Mouse (Mus musculus) liver, embryonic 13.5 days (tissue): Measurements from ENCODE around the gene H2-Q2. TPM values are rescaled to one million over a fixed set of nuclear protein-coding genes. Genes with fewer than 3 reads are reported as not detected.
"Not testable (repeated sequence)": the region's sequence is repeated elsewhere in the genome, so short reads cannot be mapped to it uniquely, and the experiment has no call there.

Source experiments
- ATAC-seq: fragments of 200-750 bp; cut with Nextera tagmentation; 2 replicates; pipeline ENCODE4 v1.8.0; 2017; ENCODE audit warnings: low read depth, mild to moderate bottlenecking, moderate number of reproducible peaks, moderate library complexity
- DNase-seq: peaks from one replicate; pipeline ENCODE4 v3.0.0; 2022
- H3K27ac ChIP-seq: fragments of 300-500 bp; sonication (generic); 2 replicates; pipeline ENCODE4 v1.5.1; 2015; ENCODE audit warnings: moderate library complexity, mild to moderate bottlenecking, inconsistent platforms
- H3K27me3 ChIP-seq: fragments of 300-500 bp; sonication (generic); 2 replicates; pipeline ENCODE4 v1.6.1; 2015; ENCODE audit warnings: mild to moderate bottlenecking, inconsistent platforms
- H3K36me3 ChIP-seq: fragments of 300-500 bp; sonication (generic); 2 replicates; pipeline ENCODE4 v1.6.1; 2015; ENCODE audit warnings: mild to moderate bottlenecking, inconsistent platforms
- H3K4me1 ChIP-seq: fragments of 300-500 bp; sonication (generic); replicated peaks from 2 replicates; pipeline ENCODE4 v1.6.1; 2015; ENCODE audit warnings: inconsistent platforms
- H3K4me2 ChIP-seq: fragments of 300-500 bp; sonication (generic); 2 replicates; pipeline ENCODE4 v1.6.1; 2015; ENCODE audit warnings: inconsistent platforms, mild to moderate bottlenecking, moderate library complexity
- H3K4me3 ChIP-seq: fragments of 300-500 bp; sonication (generic); replicated peaks from 2 replicates; pipeline ENCODE4 v1.5.1; 2015; ENCODE audit warnings: mild to moderate bottlenecking, inconsistent platforms
- H3K9ac ChIP-seq: fragments of 300-500 bp; sonication (generic); 2 replicates; pipeline ENCODE4 v1.6.1; 2015; ENCODE audit warnings: mild to moderate bottlenecking, inconsistent platforms
- H3K9me3 ChIP-seq: fragments of 300-500 bp; sonication (generic); replicated peaks from 2 replicates; pipeline ENCODE4 v1.6.1; 2016; ENCODE audit warnings: inconsistent platforms
- WGBS: fragments of 180-500 bp; shearing (Covaris S2); methylation state at CpG from one replicate; pipeline ENCODE4 v1.1.7; 2015; ENCODE audit not compliant: insufficient replicate concordance; 5-methylcytosine and 5-hydroxymethylcytosine counted together
- polyA plus RNA-seq: library from polyadenylated mRNA; unstranded; fragments of >200 nt; fragmentation: Nextera tagmentation; extraction: Ambion mirVana; gene quantifications from 2 replicates; pipeline ENCODE4 v1.2.1, GENCODE M21; 2015

The H2-Q2 gene
- polyA plus RNA-seq, 1 experiment from 2014 or later, result 0.90 TPM

DNA sequence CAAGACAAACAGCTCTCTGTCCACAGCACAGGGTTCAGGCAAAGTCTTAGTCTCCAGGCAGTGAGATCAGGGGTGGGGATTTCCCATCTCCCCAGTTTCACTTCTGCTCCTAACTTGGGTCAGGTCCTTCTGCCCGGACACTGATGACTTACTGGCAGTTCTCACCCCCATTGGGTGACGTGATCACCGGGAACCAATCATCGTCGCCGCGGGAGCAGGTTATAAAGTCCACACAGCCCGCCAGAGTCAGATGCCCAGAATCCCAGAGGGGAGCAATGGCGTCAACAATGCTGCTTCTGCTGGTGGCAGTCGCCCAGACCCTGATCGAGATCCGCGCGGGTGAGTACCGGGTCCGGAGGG lies 37.3 kb downstream of the H2-Q2 start, which contains the start of gene H2-Q4:
H2-Q4 (plus strand) TSS at position 249 of the 360 bp plus-strand sequence.
- H3K27me3 ChIP-seq, result peaks cover 30% of the 10 kb centered on the region
- H3K9ac ChIP-seq, result peak within 1 kb of the TSS; percentile 61
- DNase-seq (no peak), ATAC-seq (peak; percentile 80)
- peak within 1 kb of the TSS; percentile 62 for H3K4me3 ChIP-seq
- H3K4me2 ChIP-seq, result peak within 1 kb of the TSS; percentile 75
- H3K4me1 ChIP-seq, result peaks cover 4% of the 10 kb centered on the region; the same call in 1 of the 2 replicates
- 2% methylated on average over 16 of the region's 16 CpGs for WGBS
- no peaks in the 10 kb centered on the region for H3K36me3 ChIP-seq
- H3K27ac ChIP-seq, result no peak within 1 kb of the TSS; the same call in 1 of the 2 replicates
- no peaks in the 10 kb centered on the region for H3K9me3 ChIP-seq

DNA sequence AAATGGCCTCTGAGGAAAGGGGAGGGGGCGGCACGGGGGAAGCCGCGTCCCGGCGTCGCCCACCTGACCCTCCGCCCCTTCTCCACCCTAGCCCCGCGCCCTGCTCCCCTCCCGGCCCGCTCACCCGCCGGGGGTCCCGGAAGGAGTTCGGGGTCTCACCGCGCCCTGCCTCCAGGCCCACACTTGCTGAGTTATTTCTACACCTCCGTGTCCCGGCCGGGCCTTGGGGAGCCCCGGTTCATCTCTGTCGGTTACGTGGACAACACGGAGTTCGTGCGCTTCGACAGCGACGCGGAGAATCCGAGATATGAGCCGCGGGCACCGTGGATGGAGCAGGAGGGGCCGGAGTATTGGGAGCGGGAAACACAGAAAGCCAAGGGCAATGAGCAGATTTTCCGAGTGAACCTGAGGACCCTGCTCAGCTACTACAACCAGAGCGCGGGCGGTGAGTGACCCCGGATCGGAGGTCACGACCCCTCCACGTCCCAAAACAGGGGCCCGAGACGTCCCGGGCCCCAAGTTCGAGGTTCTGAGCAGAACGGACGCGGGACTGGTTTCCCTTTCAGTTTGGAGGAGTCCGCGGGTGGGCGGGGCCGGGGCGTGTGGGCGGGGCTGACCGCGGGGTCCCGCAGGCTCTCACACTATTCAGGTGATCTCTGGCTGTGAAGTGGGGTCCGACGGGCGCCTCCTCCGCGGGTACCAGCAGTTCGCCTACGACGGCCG lies 37.8 kb downstream of the H2-Q2 start:
- no peaks in the 10 kb centered on the region for H3K36me3 ChIP-seq
- H3K27ac ChIP-seq, result no peak overlapping the region; the same call in 1 of the 2 replicates
- no peak for DNase-seq
- H3K27me3 ChIP-seq, result peaks cover 30% of the 10 kb centered on the region
- 3% methylated on average over 70 of the region's 70 CpGs for WGBS
- peaks cover 4% of the 10 kb centered on the region; the same call in 1 of the 2 replicates for H3K4me1 ChIP-seq
- H3K4me2 ChIP-seq, result peak overlapping the region; percentile 75
- peak overlapping the region; percentile 62 for H3K4me3 ChIP-seq
- H3K9me3 ChIP-seq, result no peaks in the 10 kb centered on the region
- peak overlapping the region; percentile 61 for H3K9ac ChIP-seq
- peak; percentile 34; the same call in 1 of the 2 replicates for ATAC-seq

DNA sequence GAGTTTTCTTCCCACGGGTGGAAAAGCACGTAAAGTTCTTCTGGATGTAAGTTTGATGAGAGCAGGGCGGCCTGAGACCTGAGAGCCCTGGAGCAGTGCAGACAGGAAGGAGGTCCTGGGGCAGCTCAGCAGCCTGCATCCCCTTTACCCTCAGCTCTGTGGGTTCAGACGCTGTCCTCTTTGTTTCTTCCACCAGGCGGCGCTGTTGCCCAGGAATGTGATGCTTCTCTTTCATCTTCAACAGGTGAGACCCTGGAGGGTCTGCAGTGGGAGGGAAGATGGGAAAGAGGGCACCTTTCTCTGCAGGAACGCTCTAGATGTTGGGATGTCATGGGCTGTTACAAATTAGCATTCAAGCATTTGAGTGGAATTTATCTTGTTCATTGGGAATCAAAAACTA lies 47.8 kb downstream of the H2-Q2 start:
- not testable (repeated sequence) for H3K36me3 ChIP-seq, H3K9me3 ChIP-seq, H3K27me3 ChIP-seq, H3K4me3 ChIP-seq, H3K9ac ChIP-seq, H3K4me1 ChIP-seq, ATAC-seq, H3K4me2 ChIP-seq, DNase-seq, H3K27ac ChIP-seq
- WGBS, result 3% methylated on average over 7 of the region's 7 CpGs

DNA sequence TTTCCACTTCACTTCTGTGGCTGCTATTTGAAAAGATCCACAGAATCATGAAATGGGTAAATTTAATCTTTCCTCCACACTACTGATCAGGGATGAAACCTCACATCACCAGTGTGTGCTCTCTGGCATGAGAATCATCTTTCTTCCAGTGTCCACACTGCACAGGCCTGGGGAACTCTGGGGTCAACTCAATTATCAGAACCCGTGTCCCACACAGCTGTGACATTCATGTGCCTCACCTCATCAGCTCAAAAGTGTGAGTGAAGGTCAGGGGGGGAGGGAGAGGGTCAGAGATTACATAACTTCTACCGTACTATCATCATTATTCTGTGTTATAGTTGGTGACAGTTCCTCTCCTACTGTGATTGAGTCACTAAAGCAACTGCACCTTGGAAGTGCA lies 50.6 kb downstream of the H2-Q2 start:
- not testable (repeated sequence) for ATAC-seq, H3K9me3 ChIP-seq, H3K4me2 ChIP-seq, H3K4me1 ChIP-seq, DNase-seq, H3K9ac ChIP-seq, H3K27ac ChIP-seq, H3K4me3 ChIP-seq, H3K36me3 ChIP-seq
- 58% methylated on average over 2 of the region's 2 CpGs for WGBS
- H3K27me3 ChIP-seq, result peaks cover 13% of the 10 kb centered on the region

DNA sequence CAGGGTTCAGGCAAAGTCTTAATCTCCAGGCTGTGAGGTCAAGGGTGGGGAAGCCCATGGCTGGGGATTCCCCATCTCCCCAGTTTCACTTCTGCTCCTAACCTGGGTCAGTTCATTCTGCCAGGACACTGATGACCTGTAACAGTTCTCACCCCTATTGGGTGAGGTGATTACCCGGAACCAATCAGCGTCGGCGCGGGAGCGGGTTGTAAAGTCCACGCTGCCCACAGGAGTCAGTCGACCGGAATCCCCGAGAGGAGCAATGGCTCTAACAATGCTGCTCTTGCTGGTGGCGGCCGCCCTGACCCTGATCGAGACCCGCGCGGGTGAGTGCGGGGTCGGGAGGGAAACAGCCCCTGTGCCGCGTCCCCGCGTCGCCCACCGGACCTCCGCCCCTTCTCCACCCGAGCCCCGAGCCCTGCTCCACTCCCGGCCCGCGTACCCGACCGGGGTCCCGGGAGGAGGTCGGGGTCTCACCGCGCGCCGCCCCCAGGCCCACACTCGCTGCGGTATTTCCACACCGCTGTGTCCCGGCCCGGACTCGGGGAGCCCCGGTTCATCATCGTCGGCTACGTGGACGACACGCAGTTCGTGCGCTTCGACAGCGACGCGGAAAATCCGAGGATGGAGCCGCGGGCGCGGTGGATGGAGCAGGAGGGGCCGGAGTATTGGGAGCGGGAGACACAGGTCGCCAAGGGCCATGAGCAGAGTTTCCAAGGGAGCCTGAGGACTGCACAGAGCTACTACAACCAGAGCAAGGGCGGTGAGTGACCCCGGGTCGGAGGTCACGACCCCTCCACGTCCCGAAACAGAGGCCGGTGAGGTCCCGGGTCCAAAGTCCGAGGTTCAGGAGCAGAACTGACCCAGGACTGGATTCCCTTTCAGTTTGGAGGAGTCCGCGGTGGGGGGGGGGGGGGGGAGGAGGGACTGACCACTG lies 52.1 kb downstream of the H2-Q2 start:
- not testable (repeated sequence) for H3K9me3 ChIP-seq, H3K9ac ChIP-seq, H3K4me1 ChIP-seq, H3K36me3 ChIP-seq, DNase-seq, H3K27ac ChIP-seq
- Histone ChIP-seq H3K27me3 (peaks cover 13% of the 10 kb centered on the region), H3K4me3 (peak overlapping the region; percentile 16; the same call in 1 of the 2 replicates), H3K4me2 (peak overlapping the region; percentile 39)
- ATAC-seq, result peak; percentile 83
- WGBS, result 4% methylated on average over 55 of the region's 75 CpGs

Other genes with a start within 250 kb of the H2-Q2 start
- not detected in 2 replicates for gene Ly6g5c, start 234.0 kb upstream of the H2-Q2 start, polyA plus RNA-seq
- gene Ly6g5b, start 226.8 kb upstream of the H2-Q2 start, polyA plus RNA-seq, result 0.21 and 0.28 TPM in 2 replicates
- 14.1 and 14.8 TPM in 2 replicates for gene Gpank1, start 220.8 kb upstream of the H2-Q2 start, polyA plus RNA-seq
- 176 and 182 TPM in 2 replicates for gene Csnk2b, start 220.2 kb upstream of the H2-Q2 start, polyA plus RNA-seq
- 3.1 and 3.6 TPM in 2 replicates for gene D17H6S53E, start 215.9 kb upstream of the H2-Q2 start, polyA plus RNA-seq
- 553 and 573 TPM in 2 replicates for gene Apom, start 210.2 kb upstream of the H2-Q2 start, polyA plus RNA-seq
- gene Bag6, start 207.1 kb upstream of the H2-Q2 start, polyA plus RNA-seq, result 22.4 and 27.4 TPM in 2 replicates
- gene Prrc2a, start 177.3 kb upstream of the H2-Q2 start, polyA plus RNA-seq, result 45.1 and 51.5 TPM in 2 replicates
- gene Aif1, start 166.2 kb upstream of the H2-Q2 start, polyA plus RNA-seq, result 17.4 and 18.5 TPM in 2 replicates
- 21.6 and 29.0 TPM in 2 replicates for gene Lst1, start 153.8 kb upstream of the H2-Q2 start, polyA plus RNA-seq
- gene Ltb, start 147.8 kb upstream of the H2-Q2 start, polyA plus RNA-seq, result 0.53 and 0.80 TPM in 2 replicates
- 0.25 and 0.35 TPM in 2 replicates for gene Tnf, start 140.2 kb upstream of the H2-Q2 start, polyA plus RNA-seq
- gene Lta, start 136.9 kb upstream of the H2-Q2 start, polyA plus RNA-seq, result 0.07 and 0.10 TPM in 2 replicates
- gene Gm16181, start 121.4 kb upstream of the H2-Q2 start, polyA plus RNA-seq, result 0.36 TPM in 1 of 2 replicates, not detected in the other
- gene Atp6v1g2, start 108.6 kb upstream of the H2-Q2 start, polyA plus RNA-seq, result 0.76 and 1.3 TPM in 2 replicates
- gene Nfkbil1, start 106.5 kb upstream of the H2-Q2 start, polyA plus RNA-seq, result 3.9 and 4.4 TPM in 2 replicates
- 208 and 220 TPM in 2 replicates for gene Ddx39b, start 100.5 kb upstream of the H2-Q2 start, polyA plus RNA-seq
- 74.5 and 77.7 TPM in 2 replicates for gene H2-D1, start 79.5 kb upstream of the H2-Q2 start, polyA plus RNA-seq
- gene H2-Q1, start 21.8 kb upstream of the H2-Q2 start, polyA plus RNA-seq, result 1.0 and 1.4 TPM in 2 replicates
- 1.7 and 2.0 TPM in 2 replicates for gene H2-Q4, start 37.4 kb downstream of the H2-Q2 start, polyA plus RNA-seq
- gene H2-Q6, start 82.6 kb downstream of the H2-Q2 start, polyA plus RNA-seq, result 9.6 and 11.1 TPM in 2 replicates
- 23.9 and 24.6 TPM in 2 replicates for gene H2-Q7, start 96.9 kb downstream of the H2-Q2 start, polyA plus RNA-seq
- gene H2-Q10, start 127.8 kb downstream of the H2-Q2 start, polyA plus RNA-seq, result 147 and 152 TPM in 2 replicates
- gene Pou5f1, start 163.8 kb downstream of the H2-Q2 start, polyA plus RNA-seq, result not detected in 2 replicates
- gene Tcf19, start 174.6 kb downstream of the H2-Q2 start, polyA plus RNA-seq, result 44.3 and 50.4 TPM in 2 replicates
- gene Cchcr1, start 174.9 kb downstream of the H2-Q2 start, polyA plus RNA-seq, result 7.5 and 8.8 TPM in 2 replicates
- gene Psors1c2, start 191.0 kb downstream of the H2-Q2 start, polyA plus RNA-seq, result 0.12 and 0.27 TPM in 2 replicates
- not detected in 2 replicates for gene Cdsn, start 209.9 kb downstream of the H2-Q2 start, polyA plus RNA-seq
- gene 2300002M23Rik, start 225.2 kb downstream of the H2-Q2 start, polyA plus RNA-seq, result not detected in 2 replicates